Mouse (Mus musculus) CH12.LX (cell line): Measurements from ENCODE around the gene Stk40. TPM values are rescaled to one million over a fixed set of nuclear protein-coding genes. Genes with fewer than 3 reads are reported as not detected.

Experiments used
- DNase-seq: peaks from one replicate; pipeline ENCODE4 v3.0.0-alpha.2; 2013; ENCODE audit errors: extremely low read depth
- H3K27ac ChIP-seq: 2 replicates; pipeline ENCODE4 v1.5.1; 2012; ENCODE audit warnings: low read depth, mild to moderate bottlenecking, control low read depth, moderate library complexity; ENCODE audit not compliant: insufficient read depth
- H3K27me3 ChIP-seq: replicated peaks from 2 replicates; pipeline ENCODE3; 2012; ENCODE audit warnings: inconsistent platforms
- H3K36me3 ChIP-seq, 2 experiments: replicated peaks in 1 of 2; 2 replicates each; pipeline versions ENCODE3 to v1.6.1; 2012; ENCODE audit warnings: inconsistent platforms in 1 of 2, low read length in 1 of 2, mild to moderate bottlenecking in 1 of 2, mixed read lengths in 1 of 2, moderate library complexity in 1 of 2; ENCODE audit not compliant: control insufficient read depth in 1 of 2, insufficient read depth in 1 of 2
- H3K4me1 ChIP-seq, 2 experiments: 2 replicates each; pipeline ENCODE4 v1.6.1; 2012; ENCODE audit warnings: inconsistent platforms in 1 of 2, moderate library complexity in 1 of 2; ENCODE audit not compliant: insufficient read depth in 2 of 2, control insufficient read depth in 1 of 2
- H3K4me2 ChIP-seq: 2 replicates; pipeline ENCODE4 v1.6.1; 2012; ENCODE audit warnings: low read depth, mild to moderate bottlenecking, control low read depth; ENCODE audit not compliant: poor library complexity, insufficient read depth, severe bottlenecking
- H3K4me3 ChIP-seq, 3 experiments: fragments of 150-350 bp in 1 of 3; sonication (generic) in 1 of 3; replicated peaks in 1 of 3; 2 replicates each; pipeline versions ENCODE3 to v1.5.1; 2011 to 2012; ENCODE audit warnings: low read depth in 2 of 3, low read length in 2 of 3, mild to moderate bottlenecking in 2 of 3, moderate library complexity in 2 of 3, control low read depth in 1 of 3, improper control_type of control experiment in 1 of 3, inconsistent platforms in 1 of 3, mixed read lengths in 1 of 3; ENCODE audit not compliant: poor library complexity in 1 of 3
- H3K79me2 ChIP-seq: replicated peaks from 2 replicates; pipeline ENCODE4 v1.6.1; 2012; ENCODE audit warnings: mild to moderate bottlenecking, moderate library complexity; ENCODE audit not compliant: control insufficient read depth, poor library complexity, insufficient read depth, severe bottlenecking; ENCODE audit errors: extremely low read depth
- H3K9ac ChIP-seq: 2 replicates; pipeline ENCODE4 v1.6.1; 2012; ENCODE audit warnings: low read depth, mild to moderate bottlenecking, control low read depth, moderate library complexity; ENCODE audit not compliant: insufficient read depth
- H3K9me3 ChIP-seq: replicated peaks from 2 replicates; pipeline ENCODE3; 2012; ENCODE audit warnings: low read length, inconsistent platforms, mixed read lengths
- BHLHE40 ChIP-seq: IDR thresholded peaks from 2 replicates; pipeline ENCODE4 v1.6.1; 2011; ENCODE audit warnings: mild to moderate bottlenecking, low read depth, low read length, improper control_type of control experiment
- CHD1 ChIP-seq: IDR thresholded peaks from 2 replicates; pipeline ENCODE4 v1.6.1; 2012; ENCODE audit warnings: low read depth, low read length, improper control_type of control experiment, inconsistent platforms
- CTCF ChIP-seq, 2 experiments: IDR thresholded peaks in 1 of 2; conservative IDR thresholded peaks in 1 of 2; 2 replicates each; pipeline ENCODE4 v1.5.1; 2011 to 2012; ENCODE audit warnings: low read depth in 2 of 2, low read length in 2 of 2, improper control_type of control experiment in 1 of 2, inconsistent platforms in 1 of 2, mild to moderate bottlenecking in 1 of 2, moderate library complexity in 1 of 2
- ELF1 ChIP-seq: IDR thresholded peaks from 2 replicates; pipeline ENCODE4 v1.6.1; 2014; ENCODE audit warnings: low read depth, mild to moderate bottlenecking, inconsistent platforms, low read length, improper control_type of control experiment
- EP300 ChIP-seq: IDR thresholded peaks from 2 replicates; pipeline ENCODE4 v1.6.1; 2011; ENCODE audit warnings: low read length, improper control_type of control experiment
- ETS1 ChIP-seq: conservative IDR thresholded peaks from 2 replicates; pipeline ENCODE4 v1.6.1; 2012; ENCODE audit warnings: low read depth, mild to moderate bottlenecking, inconsistent platforms, low read length, improper control_type of control experiment, moderate library complexity
- GABPA ChIP-seq: IDR thresholded peaks from 2 replicates; pipeline ENCODE4 v1.6.1; 2012; ENCODE audit warnings: low read depth, low read length, improper control_type of control experiment, inconsistent platforms; ENCODE audit not compliant: insufficient replicate concordance
- HCFC1 ChIP-seq: IDR thresholded peaks from 2 replicates; pipeline ENCODE4 v1.6.1; 2012; ENCODE audit warnings: low read depth, mild to moderate bottlenecking, inconsistent platforms, low read length, improper control_type of control experiment
- IRF4 ChIP-seq: IDR thresholded peaks from 2 replicates; pipeline ENCODE4 v1.6.1; 2014; ENCODE audit warnings: low read depth, mild to moderate bottlenecking, inconsistent platforms, low read length, improper control_type of control experiment
- KAT2A ChIP-seq: IDR thresholded peaks from 2 replicates; pipeline ENCODE4 v1.6.1; 2012; ENCODE audit warnings: low read length, improper control_type of control experiment, inconsistent platforms; ENCODE audit not compliant: insufficient replicate concordance
- MAFK ChIP-seq: IDR thresholded peaks from 2 replicates; pipeline ENCODE4 v1.6.1; 2011; ENCODE audit warnings: low read length, improper control_type of control experiment; ENCODE audit not compliant: insufficient replicate concordance
- MAX ChIP-seq: IDR thresholded peaks from 2 replicates; pipeline ENCODE4 v1.6.1; 2011; ENCODE audit warnings: low read length, improper control_type of control experiment
- MXI1 ChIP-seq: IDR thresholded peaks from 2 replicates; pipeline ENCODE4 v1.6.1; 2011; ENCODE audit warnings: mild to moderate bottlenecking, low read depth, low read length, improper control_type of control experiment
- PAX5 ChIP-seq: IDR thresholded peaks from 2 replicates; pipeline ENCODE4 v1.6.1; 2012; ENCODE audit warnings: low read length, inconsistent platforms, mixed read lengths
- POLR2AphosphoS2 ChIP-seq: IDR thresholded peaks from 2 replicates; pipeline ENCODE4 v1.6.1; 2011; ENCODE audit warnings: low read depth, low read length, improper control_type of control experiment
- RAD21 ChIP-seq: IDR thresholded peaks from 2 replicates; pipeline ENCODE4 v1.6.1; 2011; ENCODE audit warnings: low read depth, mild to moderate bottlenecking, low read length, improper control_type of control experiment, moderate library complexity
- SIN3A ChIP-seq: IDR thresholded peaks from 2 replicates; pipeline ENCODE4 v1.6.1; 2012; ENCODE audit warnings: low read length, improper control_type of control experiment, inconsistent platforms
- ZKSCAN1 ChIP-seq: IDR thresholded peaks from 2 replicates; pipeline ENCODE4 v1.6.1; 2012; ENCODE audit warnings: low read depth, inconsistent platforms, low read length, improper control_type of control experiment, borderline replicate concordance
- ZMIZ1 ChIP-seq: IDR thresholded peaks from 2 replicates; pipeline ENCODE4 v1.6.1; 2012; ENCODE audit warnings: low read depth, mild to moderate bottlenecking, inconsistent platforms, low read length, improper control_type of control experiment
- dilution Hi-C: fragments of 300-500 bp; cut with MboI; formaldehyde crosslinking; loops from 2 replicates; pipeline ENCODE4 v1.14.3; 2020; ENCODE audit warnings: low sequenced_read_pairs; ENCODE audit not compliant: extremely low pct_unique_long_range_greater_than_20kb, extremely low pct_ligation_motif_present
- in situ Hi-C: fragments of 300-500 bp; cut with MboI; formaldehyde crosslinking; loops from 3 replicates; pipeline ENCODE4 v1.14.3; 2019; ENCODE audit warnings: low sequenced_read_pairs, low pct_ligation_motif_present, low pct_unique_long_range_greater_than_20kb, mixed read lengths
- polyA plus RNA-seq: library from polyadenylated mRNA; unstranded; fragments of >175 nt; gene quantifications from 2 replicates; pipeline ENCODE4 v1.2.1, GENCODE M21; 2012; ENCODE audit warnings: low read depth; ENCODE audit not compliant: insufficient read length
- total RNA-seq, 2 experiments: library from RNA; depleted of rRNA; stranded (reverse); fragments of 300-350 nt in 1 of 2; fragments of >200 nt in 1 of 2; gene quantifications; 2 replicates each; pipeline ENCODE4 v1.2.3; 2012 to 2014

The Stk40 gene
- total and polyA plus RNA-seq, 3 experiments = 8.6 to 33.0 (median 16.4) TPM

DNA sequence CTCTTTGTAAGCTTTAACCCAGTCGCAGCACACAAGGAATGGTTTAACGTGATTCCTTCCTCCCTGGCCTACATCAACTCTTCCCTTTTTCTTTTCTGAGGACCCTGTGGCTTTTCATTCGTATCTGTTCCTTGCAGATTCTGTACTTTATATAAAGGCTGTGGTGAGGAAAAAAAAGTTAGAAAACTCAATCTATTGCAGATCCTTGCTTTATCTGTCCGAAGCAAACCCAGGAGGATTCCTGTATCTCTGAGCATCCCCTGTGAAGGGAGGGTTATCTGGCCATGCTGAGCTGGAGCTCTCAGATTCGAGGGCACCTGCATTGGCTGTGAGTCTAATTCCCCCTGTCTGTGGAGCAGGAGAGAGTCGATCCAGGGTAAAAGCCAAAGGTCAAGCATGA, 34.9 kb upstream of the Stk40 start:
- Histone ChIP-seq H3K27me3 (no peaks in the 10 kb centered on the region), H3K9ac (no peak overlapping the region), H3K9me3 (peaks cover 3% of the 10 kb centered on the region), H3K4me3 (no peak overlapping the region), H3K4me1 (peaks cover 5 to 10% of the 10 kb centered on the region in 2 experiments; a peak in 3 of 4 replicates), H3K36me3 (no peaks in the 10 kb centered on the region), H3K27ac (no peak overlapping the region), H3K79me2 (no peaks in the 10 kb centered on the region), H3K4me2 (no peak overlapping the region)
- dilution Hi-C loops (no loop called here), in situ Hi-C loops (no loop called here)
- DNase-seq = no peak
- TF ChIP-seq EP300 = no peak
- TF ChIP-seq IRF4 = no peak
- no peak for TF ChIP-seq ELF1
- no peak for TF ChIP-seq PAX5
- TF ChIP-seq POLR2AphosphoS2 = no peak
- TF ChIP-seq MAFK = no peak
- no peak for TF ChIP-seq ZMIZ1
- no peak for TF ChIP-seq MAX
- no peak for TF ChIP-seq SIN3A
- no peak for TF ChIP-seq GABPA
- no peak for TF ChIP-seq ZKSCAN1
- no peak for TF ChIP-seq CHD1
- no peak for TF ChIP-seq HCFC1
- no peak for TF ChIP-seq KAT2A
- no peak for TF ChIP-seq MXI1

DNA sequence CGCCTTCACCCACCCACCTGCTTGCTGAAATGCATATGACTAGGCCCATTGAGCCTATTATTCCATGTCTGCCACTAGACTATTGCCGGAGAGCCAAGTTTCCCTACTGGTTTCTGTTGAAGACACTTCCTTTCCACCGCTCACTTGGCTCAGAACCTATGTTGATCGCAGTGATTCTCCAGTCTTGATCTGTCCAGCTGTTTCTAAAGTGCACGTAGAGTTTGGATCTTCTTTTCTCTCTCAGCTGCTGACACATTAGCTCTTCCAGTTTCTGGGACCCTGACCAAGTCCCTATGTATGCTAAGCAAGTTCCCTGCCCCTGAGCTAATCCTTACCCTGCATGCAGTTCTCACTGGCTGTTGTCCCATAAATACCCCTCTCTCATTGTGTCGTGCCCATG, 25.9 kb upstream of the Stk40 start:
- no peak for TF ChIP-seq PAX5
- TF ChIP-seq CTCF (conservative IDR thresholded peaks at IDR 0.05 in 1 of 2, IDR thresholded peaks at IDR 0.05 in 1 of 2; ENCODE audit: low read depth in 2 of 2, low read length in 2 of 2) = no peak
- TF ChIP-seq BHLHE40 = no peak
- TF ChIP-seq RAD21 = no peak
- no peak for TF ChIP-seq ETS1
- no peak for TF ChIP-seq HCFC1
- no peak for TF ChIP-seq KAT2A
- no peak overlapping the region for H3K4me2 ChIP-seq
- no peak overlapping the region for H3K27ac ChIP-seq
- DNase-seq = no peak
- dilution Hi-C loops = no loop called here
- no peaks in the 10 kb centered on the region for H3K79me2 ChIP-seq
- in situ Hi-C loops = loop anchor here (5.0 kb wide), 1 partner anchor 34 kb away; no protein-coding TSS in a partner anchor
- H3K4me3 ChIP-seq = no peak overlapping the region
- no peaks in the 10 kb centered on the region for H3K27me3 ChIP-seq
- H3K36me3 ChIP-seq = no peaks in the 10 kb centered on the region
- no peaks in the 10 kb centered on the region for H3K9me3 ChIP-seq
- H3K9ac ChIP-seq = no peak overlapping the region
- peaks cover 0 to 4% of the 10 kb centered on the region in 2 experiments; a peak in 3 of 4 replicates for H3K4me1 ChIP-seq
